Mouse (Mus musculus): Measurements from ENCODE around the gene Rab1b. TPM values are rescaled to one million over a fixed set of nuclear protein-coding genes. Genes with fewer than 3 reads are reported as not detected.

Rab1b gene
- polyA plus RNA-seq, 2 experiments: 50.6 to 76.2 TPM

DNA sequence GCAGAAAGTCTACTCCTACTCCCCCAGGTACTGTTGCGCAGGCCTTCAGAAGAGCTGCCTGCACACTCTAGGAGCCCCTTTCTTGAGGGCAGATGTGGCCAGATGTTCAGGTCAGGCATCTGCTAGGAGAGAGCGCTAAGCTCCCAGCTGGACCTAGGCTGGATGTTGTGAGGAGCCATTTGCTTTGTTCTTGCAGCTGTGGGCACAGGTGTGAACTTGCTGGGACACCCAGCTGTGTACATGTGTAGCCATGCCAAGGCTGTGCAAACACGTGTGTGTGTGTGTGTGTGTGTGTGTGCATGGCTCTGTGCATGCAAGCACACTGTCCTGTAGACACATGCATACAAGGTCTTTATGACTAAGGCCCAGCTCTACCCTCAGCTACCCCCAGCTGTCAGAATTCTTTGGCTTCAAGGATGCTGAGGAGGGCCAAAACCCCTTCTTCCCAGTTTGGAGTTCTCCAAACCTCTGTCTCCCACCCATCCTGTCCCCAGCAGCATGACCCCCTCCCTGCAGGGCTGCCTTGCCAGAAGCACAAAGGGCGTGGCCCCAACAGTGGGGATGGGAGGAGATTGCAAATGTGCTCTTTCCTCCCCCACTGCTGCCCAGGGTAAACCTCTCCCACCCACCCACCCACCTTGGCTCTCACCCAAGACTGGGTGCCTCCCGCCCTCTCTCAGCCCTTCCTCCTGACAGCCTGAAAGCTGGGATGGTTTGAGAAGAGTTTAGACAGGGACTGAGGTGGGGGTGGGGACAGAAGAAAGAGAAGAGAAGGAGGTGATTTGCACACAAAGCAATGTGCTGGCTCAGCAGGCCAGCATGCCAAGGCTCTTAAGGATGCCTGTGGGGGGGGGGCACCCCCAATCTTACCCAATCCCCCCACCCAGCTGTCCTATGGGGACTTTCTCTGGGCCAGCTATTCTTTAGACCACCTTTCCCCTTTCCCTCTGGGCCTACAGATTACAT is 46.2 kb downstream of the Rab1b start:
- no peaks in the 10 kb centered on the region for H3K27me3 ChIP-seq (ENCODE audit: control insufficient read depth, insufficient read depth, low read length)
- no peak overlapping the region for H3K4me3 ChIP-seq (ENCODE audit: insufficient read depth in 1 of 2, low read depth in 2 of 2, low read length in 2 of 2)
- no peaks in the 10 kb centered on the region for H3K36me3 ChIP-seq (replicated peaks; ENCODE audit: control insufficient read depth, insufficient read depth, low read depth)
- peaks cover 0 to 21% of the 10 kb centered on the region in 2 experiments; a peak in 3 of 4 replicates for H3K4me1 ChIP-seq (replicated peaks; ENCODE audit: control insufficient read depth in 2 of 2, insufficient read depth in 2 of 2, low read length in 1 of 2)
- DNase-seq (ENCODE audit: low read depth in 3 of 3, low spot score in 3 of 3): no peak
- H3K9me3 ChIP-seq (ENCODE audit: control insufficient read depth, low read length): no peaks in the 10 kb centered on the region
- no peak overlapping the region for H3K27ac ChIP-seq
- ATAC-seq (ENCODE audit: insufficient read depth): no peak
- H3K9ac ChIP-seq (replicated peaks): no peak overlapping the region
- H3K4me2 ChIP-seq (ENCODE audit: low read depth): no peak overlapping the region
- WGBS (ENCODE audit: insufficient replicate concordance): 39% methylated on average over 5 of the region's 5 CpGs
- TF ChIP-seq CTCF (IDR thresholded peaks at IDR 0.05; ENCODE audit: low read depth) (no peak), EP300 (IDR thresholded peaks at IDR 0.05; ENCODE audit: low read depth) (no peak)

DNA sequence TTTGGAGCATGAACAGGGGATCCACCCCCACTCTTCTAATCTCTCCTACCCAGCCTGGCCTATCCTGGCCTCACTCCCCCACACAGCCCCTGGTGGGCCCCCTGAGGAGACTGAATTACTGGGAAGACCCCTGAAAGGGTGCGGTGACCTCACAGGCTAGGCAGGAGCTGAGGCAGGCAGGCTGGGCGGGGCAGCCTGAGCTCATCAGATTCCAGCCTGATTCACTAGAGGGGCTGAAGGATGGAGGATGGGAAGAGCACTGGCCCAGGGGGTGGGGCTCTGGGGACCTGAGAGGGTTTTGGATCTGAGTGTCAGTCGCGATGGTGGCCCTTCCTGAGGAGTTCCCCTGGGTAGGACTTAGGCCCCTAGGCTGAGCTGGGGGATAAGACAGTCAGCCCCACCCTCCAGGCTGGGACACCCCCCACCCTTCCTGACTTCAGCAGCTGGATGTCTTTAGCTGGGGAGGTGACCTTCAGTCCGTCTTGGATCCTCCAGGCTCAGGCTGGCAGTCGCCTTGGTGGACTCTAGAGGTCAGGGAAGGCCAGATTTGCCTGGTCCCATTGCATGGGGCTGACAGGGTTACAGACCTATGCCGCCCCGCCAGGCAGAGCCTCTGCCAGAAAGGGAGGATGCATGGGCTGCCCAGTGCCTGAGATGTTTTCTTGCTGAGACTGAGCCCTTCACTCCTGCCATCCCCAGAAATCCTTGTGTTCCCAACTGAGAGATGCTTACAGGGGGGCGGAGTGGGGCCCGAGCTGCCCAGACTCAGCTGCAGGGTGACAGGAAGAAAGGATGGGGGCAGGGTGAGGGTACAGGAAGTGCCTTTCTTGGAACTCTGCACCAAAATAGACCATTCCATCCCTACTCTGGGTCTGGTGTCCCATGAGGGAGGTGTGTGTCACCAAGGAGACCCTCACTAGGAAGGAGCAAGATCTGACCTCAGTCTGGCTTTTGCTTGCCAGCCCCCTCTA is 47.8 kb downstream of the Rab1b start:
- peak; percentile 51; the same call in 1 of the 2 replicates for ATAC-seq (ENCODE audit: insufficient read depth)
- Histone ChIP-seq H3K9me3 (ENCODE audit: control insufficient read depth, low read length) (no peaks in the 10 kb centered on the region), H3K27me3 (ENCODE audit: control insufficient read depth, insufficient read depth, low read length) (no peaks in the 10 kb centered on the region), H3K4me2 (ENCODE audit: low read depth) (no peak overlapping the region), H3K27ac (no peak overlapping the region), H3K36me3 (replicated peaks; ENCODE audit: control insufficient read depth, insufficient read depth, low read depth) (no peaks in the 10 kb centered on the region), H3K4me3 (ENCODE audit: insufficient read depth in 1 of 2, low read depth in 2 of 2, low read length in 2 of 2) (no peak overlapping the region), H3K9ac (replicated peaks) (no peak overlapping the region), H3K4me1 (replicated peaks; ENCODE audit: control insufficient read depth in 2 of 2, insufficient read depth in 2 of 2, low read length in 1 of 2) (peaks cover 0 to 21% of the 10 kb centered on the region in 2 experiments; a peak in 3 of 4 replicates)
- no peak for DNase-seq (ENCODE audit: low read depth in 3 of 3, low spot score in 3 of 3)
- WGBS (ENCODE audit: insufficient replicate concordance): 14% methylated on average over 10 of the region's 10 CpGs
- TF ChIP-seq CTCF (IDR thresholded peaks at IDR 0.05; ENCODE audit: low read depth) (no peak), EP300 (IDR thresholded peaks at IDR 0.05; ENCODE audit: low read depth) (no peak)

DNA sequence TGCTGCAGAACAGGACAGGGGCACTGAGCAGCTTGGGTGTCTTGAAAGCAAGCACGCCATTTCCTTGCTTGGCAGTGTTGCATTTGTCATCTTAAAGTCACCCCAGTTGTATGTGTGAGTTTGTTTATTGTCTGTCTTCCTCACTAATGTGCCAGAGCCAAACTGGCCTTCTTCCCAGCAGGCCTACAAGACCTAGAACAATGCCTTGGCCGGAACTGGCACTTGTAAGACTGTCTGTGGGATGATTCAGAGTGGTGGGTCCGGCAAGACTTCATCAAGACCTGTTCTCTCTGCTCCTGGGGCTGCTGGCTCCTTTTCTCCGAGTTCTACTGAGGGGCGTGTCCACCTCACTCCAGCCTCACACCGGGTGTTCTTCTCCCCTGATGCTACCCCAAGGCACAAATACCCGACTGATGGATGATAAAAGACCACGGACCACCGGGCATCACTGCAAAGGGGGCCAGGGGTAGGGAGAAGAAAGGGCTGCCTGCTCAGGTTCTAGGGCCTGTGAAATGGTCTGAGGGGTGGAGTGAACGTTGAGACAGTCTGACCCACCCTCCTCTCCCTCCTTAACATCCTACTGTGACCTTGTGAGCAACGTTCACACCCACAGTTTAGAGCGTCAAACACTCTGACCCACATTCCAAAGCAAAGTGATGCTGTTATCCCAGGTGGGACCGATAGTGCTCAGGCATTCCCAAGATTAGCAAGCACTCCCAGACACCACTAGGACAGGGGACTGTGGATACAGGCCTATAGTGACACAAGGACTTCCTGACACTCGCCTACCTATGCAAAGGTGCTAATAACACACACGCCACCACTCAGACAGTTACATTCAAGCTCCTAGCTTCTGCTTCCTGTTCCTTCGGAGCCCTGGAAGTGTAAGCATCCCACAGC is 48.7 kb downstream of the Rab1b start:
- no peaks in the 10 kb centered on the region for H3K36me3 ChIP-seq (replicated peaks; ENCODE audit: control insufficient read depth, insufficient read depth, low read depth)
- no peak overlapping the region for H3K27ac ChIP-seq
- no peak overlapping the region for H3K9ac ChIP-seq (replicated peaks)
- TF ChIP-seq CTCF (IDR thresholded peaks at IDR 0.05; ENCODE audit: low read depth) (no peak), EP300 (IDR thresholded peaks at IDR 0.05; ENCODE audit: low read depth) (no peak)
- no peak overlapping the region for H3K4me2 ChIP-seq (ENCODE audit: low read depth)
- H3K9me3 ChIP-seq (ENCODE audit: control insufficient read depth, low read length): no peaks in the 10 kb centered on the region
- DNase-seq (ENCODE audit: low read depth in 3 of 3, low spot score in 3 of 3): no peak
- WGBS (ENCODE audit: insufficient replicate concordance): 26% methylated on average over 16 of the region's 16 CpGs
- no peak for ATAC-seq (ENCODE audit: insufficient read depth)
- H3K4me1 ChIP-seq (replicated peaks; ENCODE audit: control insufficient read depth in 2 of 2, insufficient read depth in 2 of 2, low read length in 1 of 2): peaks cover 0 to 21% of the 10 kb centered on the region in 2 experiments; a peak in 3 of 4 replicates
- peaks cover 3% of the 10 kb centered on the region for H3K27me3 ChIP-seq (ENCODE audit: control insufficient read depth, insufficient read depth, low read length)
- H3K4me3 ChIP-seq (ENCODE audit: insufficient read depth in 1 of 2, low read depth in 2 of 2, low read length in 2 of 2): no peak overlapping the region

DNA sequence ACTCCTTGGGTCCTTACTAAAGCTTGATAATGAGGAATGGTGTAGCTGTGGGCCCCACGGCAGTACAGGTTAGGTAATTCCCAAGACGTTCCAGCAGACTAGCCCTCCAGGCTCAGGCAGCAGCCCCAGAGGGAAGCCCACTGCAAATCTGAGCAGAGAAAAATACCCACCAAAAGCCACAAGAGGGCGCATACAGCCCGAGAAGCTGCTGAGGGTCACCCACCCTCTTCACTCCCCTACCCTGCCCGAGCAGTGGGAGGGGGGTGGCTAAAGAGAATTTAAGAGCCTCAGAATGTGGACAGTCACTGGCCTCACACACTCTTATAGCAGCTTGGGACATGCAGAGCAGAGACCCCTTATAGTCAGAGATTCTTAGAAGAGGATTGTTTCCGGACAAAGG is 50.6 kb downstream of the Rab1b start:
- no peak overlapping the region for H3K9ac ChIP-seq (replicated peaks)
- peaks cover 0 to 19% of the 10 kb centered on the region in 2 experiments; a peak in 3 of 4 replicates for H3K4me1 ChIP-seq (replicated peaks; ENCODE audit: control insufficient read depth in 2 of 2, insufficient read depth in 2 of 2, low read length in 1 of 2)
- no peak overlapping the region for H3K27ac ChIP-seq
- no peak overlapping the region for H3K4me2 ChIP-seq (ENCODE audit: low read depth)
- H3K36me3 ChIP-seq (replicated peaks; ENCODE audit: control insufficient read depth, insufficient read depth, low read depth): no peaks in the 10 kb centered on the region
- no peak for ATAC-seq (ENCODE audit: insufficient read depth)
- whole genome bisulfite sequencing (ENCODE audit: insufficient replicate concordance): 11% methylated on average over 6 of the region's 6 CpGs
- no peaks in the 10 kb centered on the region for H3K9me3 ChIP-seq (ENCODE audit: control insufficient read depth, low read length)
- H3K4me3 ChIP-seq (ENCODE audit: insufficient read depth in 1 of 2, low read depth in 2 of 2, low read length in 2 of 2): no peak overlapping the region
- DNase-seq (ENCODE audit: low read depth in 3 of 3, low spot score in 3 of 3): no peak
- peak; percentile 73 for TF ChIP-seq CTCF (IDR thresholded peaks at IDR 0.05; ENCODE audit: low read depth)
- TF ChIP-seq EP300 (IDR thresholded peaks at IDR 0.05; ENCODE audit: low read depth): no peak
- peaks cover 16% of the 10 kb centered on the region for H3K27me3 ChIP-seq (ENCODE audit: control insufficient read depth, insufficient read depth, low read length)

Data from liver, embryonic 14.5 days (tissue).